Mouse (Mus musculus): Measurements from ENCODE around the gene Gm20532. TPM values are rescaled to one million over a fixed set of nuclear protein-coding genes. Genes with fewer than 3 reads are reported as not detected.
A peak's percentile ranks its signal among the peaks of the same experiment; 100 is the strongest.

Gm20532 gene
- total RNA-seq, 1 experiment from 2014 or later: not detected

DNA sequence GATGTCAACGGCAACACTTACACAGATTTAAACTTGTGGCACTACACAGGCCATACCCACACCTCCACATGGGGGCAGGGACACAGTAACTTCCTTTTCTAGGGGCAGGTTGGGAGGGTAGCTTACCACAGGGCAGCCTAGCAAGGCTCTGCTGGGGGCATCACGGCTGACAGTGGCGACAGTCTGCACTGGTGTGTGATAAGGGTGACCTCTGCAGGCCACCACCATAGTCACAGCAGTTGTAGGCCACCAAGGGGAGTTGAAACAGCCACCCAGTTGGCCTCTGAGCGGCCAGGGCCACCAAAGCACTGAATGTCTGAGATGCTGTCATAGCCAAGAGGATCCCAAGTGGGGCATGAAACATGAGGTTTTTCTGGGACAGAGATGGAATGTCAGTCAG is 20.2 kb upstream of the Gm20532 start:
- peak; percentile 89 to 93 for ATAC-seq (replicated peaks in 1 of 2; ENCODE audit: insufficient read depth in 1 of 2, low FRiP score in 2 of 2, low TSS enrichment in 1 of 2, low read depth in 1 of 2, poor library complexity in 2 of 2, severe bottlenecking in 2 of 2)

DNA sequence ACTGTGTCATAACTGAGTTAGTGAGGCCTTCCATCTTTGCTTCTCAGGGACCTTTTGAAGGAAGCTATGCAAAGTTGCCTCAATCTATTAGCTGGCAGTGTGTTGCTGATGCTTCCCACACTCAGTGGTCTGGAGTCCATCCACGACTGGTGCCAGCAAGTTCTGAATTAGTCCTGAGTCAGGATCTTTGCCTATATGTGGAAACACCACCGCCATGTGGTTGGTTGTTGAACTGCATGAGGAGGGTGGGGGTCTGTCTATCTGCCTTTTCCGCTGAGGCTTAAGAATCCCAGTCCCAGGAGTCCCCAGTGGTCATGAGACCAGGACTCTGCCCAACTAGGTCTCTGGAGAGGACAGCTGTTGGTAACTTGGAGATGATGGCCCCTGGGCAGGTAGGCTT is 16.4 kb upstream of the Gm20532 start:
- no peak for ATAC-seq (replicated peaks in 1 of 2; ENCODE audit: insufficient read depth in 1 of 2, low FRiP score in 2 of 2, low TSS enrichment in 1 of 2, low read depth in 1 of 2, poor library complexity in 2 of 2, severe bottlenecking in 2 of 2)

- ATAC-seq (replicated peaks in 1 of 2; ENCODE audit: insufficient read depth in 1 of 2, low FRiP score in 2 of 2, low TSS enrichment in 1 of 2, low read depth in 1 of 2, poor library complexity in 2 of 2, severe bottlenecking in 2 of 2): peak; percentile 49 to 54
Observed at GRCm38 (mm10) chr2:26571400-26571799, 15.0 kb upstream of the Gm20532 start.

DNA sequence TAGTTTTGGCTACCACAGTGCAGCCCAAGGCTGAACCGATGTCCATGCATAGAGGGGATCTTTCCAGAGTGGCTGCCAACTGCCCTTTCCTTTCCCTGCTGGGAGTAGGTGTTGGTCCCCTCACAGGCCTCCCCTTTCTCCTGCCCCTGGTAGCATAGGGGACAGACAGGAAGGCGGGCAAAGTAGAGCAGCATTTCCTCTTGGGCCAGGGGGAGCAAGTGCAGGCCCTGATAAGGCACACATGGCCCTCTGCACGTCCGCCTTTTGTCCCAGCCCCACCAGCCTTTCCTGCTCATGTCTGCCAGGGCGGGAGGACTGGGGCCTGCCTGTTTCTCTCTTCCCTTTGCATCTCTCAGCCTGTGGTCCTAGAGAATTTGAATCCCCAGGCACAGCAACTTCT is 14.6 kb upstream of the Gm20532 start:
- ATAC-seq (replicated peaks in 1 of 2; ENCODE audit: insufficient read depth in 1 of 2, low FRiP score in 2 of 2, low TSS enrichment in 1 of 2, low read depth in 1 of 2, poor library complexity in 2 of 2, severe bottlenecking in 2 of 2): peak; percentile 73 to 85

DNA sequence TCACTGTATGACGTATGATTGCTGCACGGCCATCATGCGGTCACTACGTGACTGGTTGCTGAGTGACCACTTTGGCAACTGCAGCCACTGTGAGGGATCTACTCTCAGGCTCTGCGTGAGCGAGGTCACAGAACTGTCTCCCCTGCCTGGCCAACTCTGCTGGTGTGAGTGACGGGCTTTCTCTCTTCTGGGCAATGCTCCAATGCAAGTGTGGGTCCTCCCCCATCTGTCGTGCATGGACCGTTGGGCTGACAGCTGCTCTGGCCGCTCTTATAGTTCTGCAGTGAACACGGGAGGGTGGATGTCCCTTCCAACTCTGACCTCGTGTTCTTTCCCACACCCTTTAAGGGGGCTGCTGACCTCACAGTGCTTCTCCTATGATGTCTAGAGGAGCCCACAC is 13.0 kb upstream of the Gm20532 start:
- ATAC-seq (replicated peaks in 1 of 2; ENCODE audit: insufficient read depth in 1 of 2, low FRiP score in 2 of 2, low TSS enrichment in 1 of 2, low read depth in 1 of 2, poor library complexity in 2 of 2, severe bottlenecking in 2 of 2): no peak

- ATAC-seq (replicated peaks in 1 of 2; ENCODE audit: insufficient read depth in 1 of 2, low FRiP score in 2 of 2, low TSS enrichment in 1 of 2, low read depth in 1 of 2, poor library complexity in 2 of 2, severe bottlenecking in 2 of 2): no peak
Observed at GRCm38 (mm10) chr2:26573807-26574206, 12.6 kb upstream of the Gm20532 start.

DNA sequence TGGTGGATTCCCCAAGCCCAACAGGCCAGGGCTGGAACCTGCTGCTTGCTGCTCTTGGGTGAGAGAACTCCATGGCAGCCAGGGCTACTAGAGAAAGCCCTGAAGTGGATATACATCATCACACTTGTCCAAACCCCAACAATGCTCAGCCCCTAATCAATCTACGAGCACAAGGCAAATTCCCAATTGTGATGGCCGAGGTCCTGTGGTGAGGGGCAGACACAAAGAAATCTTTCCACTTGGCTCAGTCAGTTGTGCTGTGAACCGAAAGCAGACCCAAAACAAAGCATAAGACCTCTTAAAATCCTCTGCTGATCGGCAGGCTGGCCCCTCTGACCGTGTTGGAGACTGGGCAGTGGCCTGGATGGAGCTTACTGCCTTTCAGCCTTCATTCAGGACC is 11.6 kb upstream of the Gm20532 start:
- no peak for ATAC-seq (replicated peaks in 1 of 2; ENCODE audit: insufficient read depth in 1 of 2, low FRiP score in 2 of 2, low TSS enrichment in 1 of 2, low read depth in 1 of 2, poor library complexity in 2 of 2, severe bottlenecking in 2 of 2)

DNA sequence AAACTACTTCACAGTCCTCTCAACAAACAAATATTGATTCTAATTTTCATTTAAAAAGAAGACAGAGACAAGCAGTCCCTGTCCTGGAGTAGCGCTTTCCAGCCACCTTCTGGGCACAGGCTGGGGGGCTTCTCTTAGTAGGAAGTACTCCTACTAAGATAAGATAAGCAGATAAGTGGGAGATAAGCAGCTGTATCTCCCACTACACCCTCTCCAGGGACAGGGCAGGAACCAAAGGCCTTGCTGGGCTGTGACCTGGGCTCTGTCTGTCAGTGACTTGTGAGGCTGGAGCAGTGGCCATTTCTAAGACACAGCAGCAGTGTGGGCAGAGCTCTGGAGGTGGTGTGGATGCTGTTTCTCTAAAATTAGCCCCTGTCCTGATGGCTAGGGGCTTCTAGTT is 11.1 kb upstream of the Gm20532 start:
- ATAC-seq (replicated peaks in 1 of 2; ENCODE audit: insufficient read depth in 1 of 2, low FRiP score in 2 of 2, low TSS enrichment in 1 of 2, low read depth in 1 of 2, poor library complexity in 2 of 2, severe bottlenecking in 2 of 2): no peak

GRCm38 (mm10) chr2:26575865-26576264 is 10.6 kb upstream of the Gm20532 start:
- ATAC-seq (replicated peaks in 1 of 2; ENCODE audit: insufficient read depth in 1 of 2, low FRiP score in 2 of 2, low TSS enrichment in 1 of 2, low read depth in 1 of 2, poor library complexity in 2 of 2, severe bottlenecking in 2 of 2): no peak

DNA sequence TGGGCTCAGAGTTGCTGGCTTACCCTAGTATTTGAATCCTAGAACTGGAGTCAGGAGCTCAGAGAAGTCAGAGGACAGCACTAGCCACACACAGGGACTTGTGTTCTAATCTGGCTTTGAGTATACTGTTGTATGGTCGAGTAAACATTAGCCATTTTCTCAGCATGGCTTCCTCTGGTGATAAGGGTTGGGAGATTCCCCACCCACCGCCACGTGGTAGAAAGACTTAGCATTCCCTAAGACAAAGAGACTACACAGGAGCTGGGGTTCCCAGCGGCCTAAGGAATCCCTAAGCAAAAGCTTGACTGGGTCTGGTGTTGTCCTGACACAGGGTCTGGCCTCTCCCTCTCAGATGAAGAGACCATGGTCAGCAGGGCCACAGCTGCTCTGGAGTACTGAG is 10.0 kb upstream of the Gm20532 start:
- ATAC-seq (replicated peaks in 1 of 2; ENCODE audit: insufficient read depth in 1 of 2, low FRiP score in 2 of 2, low TSS enrichment in 1 of 2, low read depth in 1 of 2, poor library complexity in 2 of 2, severe bottlenecking in 2 of 2): no peak

DNA sequence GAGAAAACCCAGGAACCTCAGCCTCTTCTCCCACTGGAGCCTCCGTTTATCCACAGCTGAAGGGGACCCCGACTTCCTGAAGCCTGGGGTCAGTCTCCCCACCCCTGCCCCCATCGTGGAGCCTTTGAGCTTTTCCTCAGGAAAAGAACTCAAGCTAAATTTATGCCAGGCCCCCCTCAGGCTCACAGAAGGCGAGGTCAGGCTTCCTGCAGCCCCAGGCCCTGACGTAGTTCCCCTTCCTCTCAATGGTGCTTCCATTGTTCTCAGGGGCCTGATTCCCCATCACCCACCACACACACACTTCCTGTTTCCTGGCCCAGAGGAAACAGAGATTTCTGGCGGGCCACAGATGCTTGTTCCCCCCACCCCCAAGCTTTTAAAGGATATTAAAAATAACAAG is 8.1 kb upstream of the Gm20532 start:
- peak; percentile 80 to 90 for ATAC-seq (replicated peaks in 1 of 2; ENCODE audit: insufficient read depth in 1 of 2, low FRiP score in 2 of 2, low TSS enrichment in 1 of 2, low read depth in 1 of 2, poor library complexity in 2 of 2, severe bottlenecking in 2 of 2)

GRCm38 (mm10) chr2:26579714-26580113 is 6.7 kb upstream of the Gm20532 start, which contains the start of gene Egfl7:
TSS of gene Egfl7 (plus strand) at chr2:26580014.
- no peak for ATAC-seq (replicated peaks in 1 of 2; ENCODE audit: insufficient read depth in 1 of 2, low FRiP score in 2 of 2, low TSS enrichment in 1 of 2, low read depth in 1 of 2, poor library complexity in 2 of 2, severe bottlenecking in 2 of 2)

GRCm38 (mm10) chr2:26580751-26581150 is 5.7 kb upstream of the Gm20532 start:
- ATAC-seq (replicated peaks in 1 of 2; ENCODE audit: insufficient read depth in 1 of 2, low FRiP score in 2 of 2, low TSS enrichment in 1 of 2, low read depth in 1 of 2, poor library complexity in 2 of 2, severe bottlenecking in 2 of 2): no peak

- ATAC-seq (replicated peaks in 1 of 2; ENCODE audit: insufficient read depth in 1 of 2, low FRiP score in 2 of 2, low TSS enrichment in 1 of 2, low read depth in 1 of 2, poor library complexity in 2 of 2, severe bottlenecking in 2 of 2): no peak
Observed at GRCm38 (mm10) chr2:26582203-26582602, 4.2 kb upstream of the Gm20532 start.

GRCm38 (mm10) chr2:26582741-26583140 is 3.7 kb upstream of the Gm20532 start:
- ATAC-seq (replicated peaks in 1 of 2; ENCODE audit: insufficient read depth in 1 of 2, low FRiP score in 2 of 2, low TSS enrichment in 1 of 2, low read depth in 1 of 2, poor library complexity in 2 of 2, severe bottlenecking in 2 of 2): no peak

GRCm38 (mm10) chr2:26583640-26584039 is 2.8 kb upstream of the Gm20532 start:
- no peak for ATAC-seq (replicated peaks in 1 of 2; ENCODE audit: insufficient read depth in 1 of 2, low FRiP score in 2 of 2, low TSS enrichment in 1 of 2, low read depth in 1 of 2, poor library complexity in 2 of 2, severe bottlenecking in 2 of 2)

DNA sequence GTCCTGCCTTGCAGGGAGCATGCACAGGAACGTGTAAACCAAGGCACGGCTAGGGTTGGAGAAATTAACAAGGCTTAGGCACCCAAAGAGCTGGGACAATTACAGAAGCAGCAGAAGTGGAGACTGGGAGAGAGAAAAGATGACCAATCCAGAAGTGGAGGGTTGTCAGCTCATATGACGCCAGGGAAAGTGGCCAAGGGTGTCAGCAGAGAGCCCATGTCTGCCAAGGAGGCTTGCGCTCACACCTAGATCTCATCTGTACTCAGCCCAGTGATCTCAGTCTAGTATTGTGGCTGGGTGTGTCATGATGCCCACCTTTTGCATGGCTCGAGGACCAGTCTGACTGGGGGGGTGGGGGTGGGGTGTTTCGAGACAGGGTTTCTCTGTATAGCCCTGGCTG is 726 bp upstream of the Gm20532 start:
- ATAC-seq (replicated peaks in 1 of 2; ENCODE audit: insufficient read depth in 1 of 2, low FRiP score in 2 of 2, low TSS enrichment in 1 of 2, low read depth in 1 of 2, poor library complexity in 2 of 2, severe bottlenecking in 2 of 2): no peak

DNA sequence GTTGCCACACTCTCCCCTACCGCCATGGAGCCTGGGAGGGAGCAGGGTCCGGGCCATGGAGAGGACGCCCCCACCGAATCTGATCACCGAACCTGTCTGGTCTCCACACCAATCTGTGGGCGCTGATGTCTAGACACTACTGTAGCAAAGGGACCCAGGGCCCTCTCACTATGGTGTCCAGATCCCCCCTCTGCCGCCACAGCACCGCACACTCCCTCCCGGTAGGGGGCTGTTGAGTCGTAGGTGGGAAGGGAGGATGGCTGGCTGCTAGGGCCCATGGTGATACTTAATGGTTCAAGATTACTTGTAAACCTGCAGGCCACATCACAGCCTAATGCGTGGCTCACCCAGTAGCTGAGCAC is 586 bp downstream of the Gm20532 start:
- ATAC-seq (replicated peaks in 1 of 2; ENCODE audit: insufficient read depth in 1 of 2, low FRiP score in 2 of 2, low TSS enrichment in 1 of 2, low read depth in 1 of 2, poor library complexity in 2 of 2, severe bottlenecking in 2 of 2): peak; percentile 57 to 58; a peak in 3 of 4 replicates

- ATAC-seq (replicated peaks in 1 of 2; ENCODE audit: insufficient read depth in 1 of 2, low FRiP score in 2 of 2, low TSS enrichment in 1 of 2, low read depth in 1 of 2, poor library complexity in 2 of 2, severe bottlenecking in 2 of 2): no peak
Observed at GRCm38 (mm10) chr2:26588573-26588972, 2.1 kb downstream of the Gm20532 start.

DNA sequence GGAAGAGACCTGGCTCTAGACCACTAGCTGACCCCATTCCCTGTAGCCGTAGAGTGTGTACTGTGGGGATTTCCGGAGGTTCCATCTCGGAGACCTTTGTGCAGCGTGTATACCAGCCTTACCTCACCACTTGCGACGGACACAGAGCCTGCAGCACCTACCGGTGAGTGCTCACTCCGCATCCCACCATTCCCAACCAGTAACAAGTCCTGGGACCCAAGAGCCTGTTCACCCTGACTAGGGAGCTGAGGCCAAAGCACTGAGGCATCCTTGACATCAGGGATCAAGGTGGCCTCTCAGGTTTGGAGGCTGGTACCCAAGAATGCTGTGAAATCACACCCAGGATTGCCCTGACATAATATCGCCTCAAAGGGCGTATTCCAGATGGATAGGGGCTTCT is 2.8 kb downstream of the Gm20532 start:
- no peak for ATAC-seq (replicated peaks in 1 of 2; ENCODE audit: insufficient read depth in 1 of 2, low FRiP score in 2 of 2, low TSS enrichment in 1 of 2, low read depth in 1 of 2, poor library complexity in 2 of 2, severe bottlenecking in 2 of 2)
